Mouse (Mus musculus): ENCODE results near the gene Zfand2b.
A peak's percentile ranks its signal among the peaks of the same experiment; 100 is the strongest.

The Zfand2b gene

DNA sequence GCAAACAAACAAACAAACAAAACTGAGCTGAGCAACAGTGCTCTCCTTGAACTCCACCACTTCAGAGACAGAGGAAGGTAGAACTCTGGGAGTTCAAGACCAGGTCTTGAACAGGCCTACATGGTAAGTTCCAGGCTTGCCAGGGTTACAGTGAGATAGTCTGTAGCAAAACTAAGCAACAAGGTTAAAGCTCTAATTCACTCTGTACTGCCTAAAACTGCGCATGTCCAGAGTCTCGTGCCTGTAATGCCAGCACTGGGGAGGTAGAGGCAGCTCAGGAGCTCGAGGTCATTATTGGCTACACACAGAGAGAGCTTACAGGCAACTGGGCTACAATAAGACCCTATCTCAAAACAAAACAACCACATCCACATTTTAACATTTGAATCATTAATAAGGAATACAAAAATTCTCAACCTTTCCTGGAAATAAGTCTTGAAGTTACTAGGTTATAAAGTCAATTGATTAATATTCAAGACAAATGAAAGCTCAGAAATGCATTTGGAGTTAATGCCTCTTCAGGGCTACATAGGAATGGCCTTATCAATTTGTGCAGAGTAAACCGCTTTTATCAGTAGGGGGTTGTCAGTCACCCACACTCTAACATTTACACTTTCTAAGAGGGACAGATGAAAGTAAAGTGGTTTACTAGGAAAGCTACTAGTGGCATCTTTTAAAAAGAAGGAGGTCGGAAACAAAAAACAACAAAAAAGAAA, 8.7 kb upstream of the Zfand2b start:
- no peak for DNase-seq (ENCODE audit: low read depth, low spot score)

GRCm38 (mm10) chr1:75160256-75160617, 8.2 kb upstream of the Zfand2b start:
- no peak for DNase-seq (ENCODE audit: low read depth, low spot score)

- DNase-seq (ENCODE audit: low read depth, low spot score) = no peak
These were observed 364 bp upstream of the Zfand2b start for GRCm38 (mm10) chr1:75168093-75168471.

GRCm38 (mm10) chr1:75179334-75180104, 11.1 kb downstream of the Zfand2b start:
- peak; percentile 55 for DNase-seq (ENCODE audit: low read depth, low spot score)

DNA sequence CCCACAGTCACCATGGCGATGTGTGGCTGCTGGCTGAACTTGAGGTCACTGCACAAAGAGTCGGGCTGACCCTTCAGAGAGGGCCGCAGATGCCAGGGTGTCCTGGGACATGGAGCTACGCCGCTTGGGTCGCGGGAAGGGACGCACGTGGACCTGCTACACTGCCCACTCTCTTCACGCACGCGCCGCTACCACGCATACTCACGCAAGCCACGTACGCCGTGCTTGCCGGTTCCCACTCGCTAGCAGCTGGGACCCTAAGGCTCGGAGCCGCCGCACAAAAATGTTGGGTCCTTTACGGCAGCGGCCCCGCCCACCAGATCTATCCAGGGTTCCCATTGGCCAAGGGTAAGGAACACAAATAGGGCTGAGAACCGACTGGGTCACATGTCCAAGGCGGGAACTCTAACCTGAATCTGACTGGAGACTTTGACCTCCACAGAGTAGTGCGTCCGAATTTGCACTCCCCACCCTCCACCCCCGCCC, 11.7 kb downstream of the Zfand2b start, which contains the start of gene Abcb6:
Gene Abcb6 (minus strand): TSS at position 288 of the 486 bp plus-strand sequence.
- peak; percentile 95 for DNase-seq (ENCODE audit: low read depth, low spot score)

GRCm38 (mm10) chr1:75180741-75181140, 12.3 kb downstream of the Zfand2b start:
- no peak for DNase-seq (ENCODE audit: low read depth, low spot score)

DNA sequence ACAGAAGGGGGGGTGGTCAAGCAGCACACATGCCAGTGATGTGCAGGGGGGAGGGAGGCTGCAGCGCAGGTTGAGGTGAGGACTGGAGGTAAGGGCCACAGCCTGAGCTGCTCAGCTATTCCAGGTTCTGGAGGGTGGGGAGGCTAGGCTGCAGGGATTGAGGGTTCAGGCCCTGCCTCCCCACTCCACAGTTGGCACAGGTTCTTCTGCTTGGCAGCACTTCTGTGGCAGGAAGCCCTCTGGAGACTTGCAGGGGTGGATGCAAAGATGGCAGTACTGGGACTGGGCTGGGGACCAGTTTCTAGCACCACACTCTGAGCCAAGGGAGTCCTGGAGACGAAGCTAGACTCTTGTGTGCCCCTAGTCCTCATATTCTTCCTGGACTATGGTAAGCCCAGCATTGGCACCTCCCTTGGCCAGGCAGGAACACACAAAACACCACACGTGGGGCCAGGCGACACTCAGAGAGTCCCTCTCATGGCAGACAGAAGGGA, 13.0 kb downstream of the Zfand2b start:
- DNase-seq (ENCODE audit: low read depth, low spot score) = no peak

GRCm38 (mm10) chr1:75182160-75182559, 13.7 kb downstream of the Zfand2b start:
- DNase-seq (ENCODE audit: low read depth, low spot score) = peak; percentile 26

DNA sequence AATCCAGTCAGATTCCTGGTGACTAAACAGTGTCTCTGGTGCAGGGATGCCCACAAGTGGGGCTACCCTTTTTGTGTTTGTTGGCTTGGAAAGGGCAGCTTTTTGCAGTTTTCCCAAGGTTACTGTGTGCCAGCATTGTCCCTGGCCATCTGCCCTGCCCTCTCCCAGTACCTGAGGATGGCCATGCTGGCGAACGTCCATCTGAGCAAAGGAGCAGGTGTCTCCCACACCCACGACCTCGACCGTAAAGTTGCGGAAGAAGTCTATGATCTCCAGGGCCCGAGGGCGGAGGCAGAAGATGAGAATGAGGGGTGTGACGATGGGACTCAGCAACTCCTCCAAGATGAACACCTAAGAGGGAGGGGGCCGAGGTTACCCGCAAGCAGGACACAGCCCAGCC, 17.0 kb downstream of the Zfand2b start:
- no peak for DNase-seq (ENCODE audit: low read depth, low spot score)

DNA sequence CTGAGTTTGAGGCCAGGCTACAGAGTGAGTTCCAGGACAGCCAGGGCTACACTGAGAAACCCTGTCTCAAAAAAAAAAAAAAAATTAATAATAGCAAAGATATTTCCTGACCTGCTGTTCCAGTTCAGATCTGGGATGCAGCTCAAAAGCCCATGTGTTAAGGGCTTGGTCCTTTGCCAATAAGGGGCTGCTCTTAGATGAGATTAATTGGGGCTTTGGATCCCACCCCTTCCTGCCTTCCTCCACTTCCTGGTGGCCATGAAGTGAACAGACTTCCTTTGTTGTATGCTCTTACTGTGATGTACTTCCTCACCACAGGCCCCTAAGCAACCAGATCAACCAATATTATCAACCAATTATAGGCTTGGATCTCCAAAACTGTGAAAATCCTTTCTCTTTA, 18.7 kb downstream of the Zfand2b start:
- no peak for DNase-seq (ENCODE audit: low read depth, low spot score)

DNA sequence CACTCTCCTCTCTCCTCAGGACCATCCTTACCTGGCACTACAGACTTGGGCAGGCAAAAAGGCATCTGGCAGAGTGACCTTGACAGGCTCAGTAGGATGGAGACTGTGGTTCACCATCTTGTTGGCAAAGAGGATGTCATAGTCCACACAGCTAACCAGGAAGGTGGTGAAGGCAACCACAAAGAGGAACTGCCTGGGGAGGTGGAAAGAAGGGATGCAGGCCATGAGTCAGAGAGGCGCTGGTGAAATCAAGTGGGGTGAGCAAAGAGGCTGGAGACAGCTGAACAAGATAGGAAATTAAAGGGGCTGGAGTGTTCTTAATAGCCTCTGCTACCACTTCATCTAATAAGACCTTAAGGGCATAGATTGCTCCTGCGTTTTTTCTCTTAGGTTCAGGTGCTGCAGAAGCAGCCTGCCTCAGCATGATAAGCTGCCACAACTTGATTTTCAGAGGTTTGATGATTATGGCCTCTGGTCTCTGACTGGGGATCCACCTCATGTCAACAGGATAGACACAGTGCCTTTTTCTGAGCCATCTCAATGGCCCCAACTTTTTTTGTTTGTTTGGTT, 19.6 kb downstream of the Zfand2b start:
- DNase-seq (ENCODE audit: low read depth, low spot score) = no peak

GRCm38 (mm10) chr1:75190577-75190976, 22.1 kb downstream of the Zfand2b start:
- DNase-seq (ENCODE audit: low read depth, low spot score) = peak; percentile 33

DNA sequence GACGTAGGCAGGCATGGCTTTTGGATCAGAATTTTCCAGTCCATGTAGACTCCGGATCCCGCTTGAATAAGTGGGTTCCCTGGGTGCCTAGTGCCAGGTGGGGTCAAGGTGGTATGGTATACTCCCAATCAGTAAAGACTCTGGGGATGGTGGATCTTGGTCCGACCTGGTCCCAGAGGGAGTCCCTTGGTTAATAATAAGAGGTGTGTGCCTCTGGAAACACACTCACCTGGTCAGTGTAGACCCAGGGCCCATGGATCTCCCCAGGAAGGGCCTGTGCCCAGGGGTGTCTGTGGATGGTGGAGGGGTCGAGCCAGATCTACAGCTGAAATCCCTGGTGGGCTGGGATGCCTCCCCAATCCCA, 22.8 kb downstream of the Zfand2b start:
- no peak for DNase-seq (ENCODE audit: low read depth, low spot score)

DNA sequence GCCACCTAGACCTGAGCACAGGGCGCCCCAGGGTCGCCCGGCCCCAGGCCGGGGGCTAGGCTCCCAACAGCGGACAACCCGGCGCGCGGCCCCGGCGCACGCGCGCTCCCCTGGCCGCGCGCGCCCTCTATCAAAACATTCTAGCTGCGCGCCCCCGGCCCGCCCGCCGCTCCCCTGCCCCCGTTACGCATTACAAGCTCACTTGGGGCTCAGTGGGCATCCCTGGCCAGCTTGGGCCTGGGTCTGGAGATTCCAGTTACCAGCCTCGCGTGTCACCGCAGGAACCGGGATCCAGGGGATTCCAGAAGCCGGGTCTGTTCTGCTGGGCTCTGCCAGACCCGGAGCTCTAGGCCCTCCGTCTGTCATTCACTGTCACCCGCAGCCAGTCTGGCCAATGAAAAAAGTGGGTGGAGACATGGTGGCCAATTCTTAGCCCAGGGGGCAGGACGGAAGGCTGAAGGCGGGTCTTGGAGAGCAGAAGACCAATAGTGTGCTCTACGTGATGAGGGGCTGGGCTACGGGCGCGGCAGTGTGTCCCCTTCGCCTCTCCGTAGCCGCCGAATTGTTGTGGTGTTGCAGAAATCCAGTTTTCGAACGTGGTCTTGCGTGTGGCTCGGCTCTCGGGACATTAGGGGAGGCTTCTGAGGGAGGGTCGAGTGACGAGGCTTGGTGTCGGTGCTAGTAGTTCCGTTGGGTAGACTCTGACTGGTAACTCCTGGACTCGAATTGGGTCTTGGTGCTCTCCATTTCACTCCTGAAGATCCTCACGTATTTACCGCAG, 23.4 kb downstream of the Zfand2b start, which contains the start of the genes Ankzf1 and Atg9a:
Gene Ankzf1 (plus strand): TSS at position 530 of the 781 bp plus-strand sequence.
Gene Atg9a (minus strand): TSS at position 575 of the 781 bp plus-strand sequence.
- DNase-seq (ENCODE audit: low read depth, low spot score) = peak; percentile 99

GRCm38 (mm10) chr1:75192452-75192851, 24.0 kb downstream of the Zfand2b start:
- peak; percentile 87 for DNase-seq (ENCODE audit: low read depth, low spot score)

DNA sequence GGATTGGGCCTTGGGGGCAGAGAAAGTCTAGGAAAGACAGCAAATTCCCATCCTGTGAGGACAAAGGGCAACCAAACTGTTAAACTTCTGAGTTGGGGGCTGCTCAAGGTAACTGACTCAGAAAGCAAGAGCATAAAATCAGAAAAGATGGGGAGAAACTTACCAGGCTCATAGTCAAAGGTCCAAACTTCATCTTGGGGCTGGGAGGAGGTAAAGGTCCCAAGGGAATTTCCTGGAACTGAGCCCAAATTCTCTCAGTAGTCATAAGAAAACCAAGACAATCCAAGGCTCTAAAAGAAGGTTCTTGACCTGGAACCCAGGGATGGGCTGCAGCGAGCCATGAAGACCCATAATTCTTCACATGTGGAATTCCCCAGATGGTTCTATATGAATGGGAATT, 32.8 kb downstream of the Zfand2b start:
- DNase-seq (ENCODE audit: low read depth, low spot score) = no peak

- no peak for DNase-seq (ENCODE audit: low read depth, low spot score)
These were observed 40.7 kb downstream of the Zfand2b start for GRCm38 (mm10) chr1:75208967-75209678.

DNA sequence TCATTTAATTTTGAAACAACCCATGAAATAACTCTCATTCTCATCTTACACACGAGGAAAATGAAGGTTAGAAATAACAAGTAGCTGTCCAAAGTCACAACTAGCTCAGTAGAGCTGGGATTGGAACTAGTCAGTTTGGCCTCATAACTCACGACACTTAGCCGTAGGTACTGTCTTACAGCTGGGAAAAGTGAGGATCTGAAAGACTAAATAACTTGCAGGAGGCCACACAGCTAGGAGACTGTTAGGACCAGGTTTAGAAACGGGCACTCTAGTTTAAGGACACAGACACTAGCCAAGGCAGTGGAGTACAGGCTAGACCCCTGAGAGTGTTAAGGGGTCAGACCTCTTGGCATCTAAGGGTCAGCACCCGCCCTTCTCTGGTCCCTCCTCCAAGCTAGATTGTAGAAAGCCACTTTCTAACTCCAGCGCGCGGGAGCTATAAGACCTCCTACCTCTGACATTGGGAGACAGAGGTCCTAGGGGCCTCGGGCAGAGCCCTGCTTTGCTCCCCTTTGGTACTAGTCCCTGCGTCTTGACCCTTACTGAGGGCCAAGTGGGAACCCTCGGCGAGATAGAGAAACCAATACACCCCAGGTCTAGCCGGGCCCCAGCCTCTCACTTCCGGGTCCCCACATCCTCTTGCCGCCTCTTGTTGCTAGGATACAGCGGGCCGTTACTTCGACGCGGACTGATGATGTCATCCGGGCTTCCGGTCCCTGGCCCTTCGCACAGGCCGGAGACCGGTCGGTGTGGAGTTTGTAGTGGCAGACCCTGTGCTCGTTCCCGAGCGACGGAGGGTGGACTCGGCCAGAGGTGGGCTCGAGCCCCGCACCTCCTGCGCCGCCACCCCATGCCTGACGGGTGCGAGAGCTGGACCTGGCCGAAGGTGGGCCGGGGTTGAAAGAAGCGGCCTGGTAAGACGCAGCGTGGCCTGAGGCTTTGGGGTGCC, 42.0 kb downstream of the Zfand2b start, which contains the start of the genes Glb1l and Stk16:
Gene Glb1l (minus strand): TSS at position 678 of the 952 bp plus-strand sequence.
Gene Stk16 (plus strand): TSS at position 703 of the 952 bp plus-strand sequence.
- peak; percentile 97 for DNase-seq (ENCODE audit: low read depth, low spot score)

DNA sequence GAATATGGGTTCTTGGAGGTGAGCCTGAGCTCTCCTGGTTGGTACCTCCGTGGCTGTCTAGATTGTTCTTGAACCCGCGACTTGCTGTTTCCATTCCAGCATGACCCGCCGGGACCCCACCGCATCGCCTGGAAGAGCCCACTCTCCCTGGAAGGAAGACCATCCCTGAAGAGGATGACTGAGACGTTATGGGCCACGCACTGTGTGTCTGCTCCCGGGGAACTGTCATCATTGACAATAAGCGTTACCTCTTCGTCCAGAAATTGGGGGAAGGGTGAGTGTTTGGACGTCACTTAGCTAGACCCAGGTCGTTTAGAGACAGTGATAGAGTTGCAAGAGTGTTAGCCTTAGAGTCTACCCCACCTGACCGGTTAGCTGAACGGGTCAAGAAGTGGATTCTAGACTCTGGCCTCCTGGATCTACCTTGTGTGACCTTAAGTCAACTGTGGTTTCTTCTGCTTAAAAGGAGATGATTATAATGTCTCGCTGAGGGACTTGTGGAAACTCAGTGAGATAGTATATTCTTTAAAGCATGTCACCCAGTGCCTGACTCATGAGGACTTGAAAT, 42.8 kb downstream of the Zfand2b start:
- DNase-seq (ENCODE audit: low read depth, low spot score) = no peak
